In genomic region chr3:116205346-116206219, GRCm38 (mm10) we compare ENCODE assay signal across 18 mouse cellular contexts. TPM values are rescaled to one million over a fixed set of nuclear protein-coding genes. Genes with fewer than 3 reads are reported as not detected.
DNase-seq lines count a peak whose midpoint lies in the region; ATAC-seq and TF ChIP-seq lines count a peak whose summit lies in the region.
"Had no signal": no experiment of that assay in that cellular context is flagged by ENCODE, and none has a peak within 500 bp of the region (broad histone marks: within the 10 kb centered on the region; RNA-seq: fewer than 3 reads in every experiment).

No protein-coding gene starts in this region.

- H3K4me1 ChIP-seq in limb, embryonic 13.5 days, result peaks cover 11% of the 10 kb centered on the region
- no peaks in the 10 kb centered on the region for H3K4me1 ChIP-seq in limb, embryonic 10.5 days
- no peaks in the 10 kb centered on the region; the same call in 1 of the 2 replicates for H3K4me1 ChIP-seq in testis, adult 2 months (ENCODE audit: control insufficient read depth, insufficient read depth, low read length)
- H3K4me1 ChIP-seq in stomach, postnatal 0 days (replicated peaks; ENCODE audit: control insufficient read depth, insufficient read depth), result no peaks in the 10 kb centered on the region
- H3K4me1 ChIP-seq: forebrain, embryonic 13.5 days had no signal

- intact Hi-C loops in heart, postnatal 36 days (cut with DNase I), result loop anchor here (5.0 kb wide), 1 partner anchor 83 kb away; no protein-coding TSS in a partner anchor

- TF ChIP-seq POLR2A in testis, adult 2 months (IDR thresholded peaks at IDR 0.05; ENCODE audit: control insufficient read depth, low read depth, low read length), result no peak

- no peak overlapping the region for H3K4me2 ChIP-seq in limb, embryonic 13.5 days (replicated peaks)
- no peak overlapping the region for H3K4me2 ChIP-seq in stomach, postnatal 0 days (replicated peaks; ENCODE audit: low read depth)
- H3K4me2 ChIP-seq: embryonic facial prominence, embryonic 12.5 days; forebrain, embryonic 13.5 days; hindbrain, embryonic 13.5 days had no signal

- H3K4me3 ChIP-seq in limb, embryonic 13.5 days, result no peak overlapping the region
- H3K4me3 ChIP-seq in limb, embryonic 10.5 days, result no peak overlapping the region
- H3K4me3 ChIP-seq in testis, adult 2 months (ENCODE audit: control insufficient read depth, low read depth, low read length), result no peak overlapping the region
- H3K4me3 ChIP-seq in stomach, postnatal 0 days (ENCODE audit: low read depth, low read length), result no peak overlapping the region
- H3K4me3 ChIP-seq: embryonic facial prominence, embryonic 12.5 days; forebrain, embryonic 13.5 days; hindbrain, embryonic 13.5 days had no signal

- peak; percentile 59; the same call in 1 of the 2 replicates for ATAC-seq in limb, embryonic 13.5 days (ENCODE audit: low FRiP score, low read depth)
- ATAC-seq in stomach, postnatal 0 days (ENCODE audit: low FRiP score, low TSS enrichment), result no peak
- ATAC-seq: forebrain, embryonic 13.5 days had no signal

- H3K27ac ChIP-seq in limb, embryonic 13.5 days, result no peak overlapping the region
- no peak overlapping the region for H3K27ac ChIP-seq in limb, embryonic 10.5 days
- peak overlapping the region; percentile 88 for H3K27ac ChIP-seq in testis, adult 2 months (ENCODE audit: control insufficient read depth, insufficient read depth, low read depth, low read length)
- 0 out of 2 replicates have a peak overlapping the region, but pooled peaks have one; percentile 30 for H3K27ac ChIP-seq in stomach, postnatal 0 days (replicated peaks)
- H3K27ac ChIP-seq: embryonic facial prominence, embryonic 12.5 days; forebrain, embryonic 13.5 days; hindbrain, embryonic 13.5 days had no signal

- H3K9me3 ChIP-seq in limb, embryonic 13.5 days, result no peaks in the 10 kb centered on the region
- no peaks in the 10 kb centered on the region for H3K9me3 ChIP-seq in limb, embryonic 10.5 days (replicated peaks)
- no peaks in the 10 kb centered on the region for H3K9me3 ChIP-seq in stomach, postnatal 0 days (ENCODE audit: control insufficient read depth, low read length)
- H3K9me3 ChIP-seq: embryonic facial prominence, embryonic 12.5 days; forebrain, embryonic 13.5 days; hindbrain, embryonic 13.5 days had no signal

- H3K9ac ChIP-seq in limb, embryonic 13.5 days, result no peak overlapping the region
- H3K9ac ChIP-seq in stomach, postnatal 0 days (ENCODE audit: low read length), result no peak overlapping the region
- H3K9ac ChIP-seq: embryonic facial prominence, embryonic 12.5 days; forebrain, embryonic 13.5 days; hindbrain, embryonic 13.5 days had no signal

- no peaks in the 10 kb centered on the region for H3K27me3 ChIP-seq in limb, embryonic 13.5 days
- no peaks in the 10 kb centered on the region for H3K27me3 ChIP-seq in limb, embryonic 10.5 days (ENCODE audit: low read depth, poor library complexity, severe bottlenecking)
- H3K27me3 ChIP-seq in testis, adult 2 months (ENCODE audit: control insufficient read depth, insufficient read depth, low read length), result no peaks in the 10 kb centered on the region
- H3K27me3 ChIP-seq in stomach, postnatal 0 days (ENCODE audit: control insufficient read depth, insufficient read depth, low read length), result no peaks in the 10 kb centered on the region
- H3K27me3 ChIP-seq: embryonic facial prominence, embryonic 12.5 days; forebrain, embryonic 13.5 days; hindbrain, embryonic 13.5 days had no signal

- 63% methylated on average over 13 of the region's 13 CpGs for WGBS in limb, embryonic 13.5 days
- 84% methylated on average over 13 of the region's 13 CpGs for WGBS in limb, embryonic 10.5 days
- 64% methylated on average over 13 of the region's 13 CpGs for WGBS in stomach, postnatal 0 days

- no peak for TF ChIP-seq CTCF in testis, adult 2 months (IDR thresholded peaks at IDR 0.05; ENCODE audit: control insufficient read depth, insufficient read depth, insufficient replicate concordance, low read depth, low read length)
- no peak for TF ChIP-seq CTCF in stomach, postnatal 0 days (IDR thresholded peaks at IDR 0.05; ENCODE audit: low read depth)

- DNase-seq in heart, adult 9 months (ENCODE audit: low spot score in 2 of 2), result peak; percentile 49 to 63
- no peak for DNase-seq in heart, postnatal 36 days
- no peak for DNase-seq in limb, embryonic 10.5 days (ENCODE audit: low spot score)
- DNase-seq in testis, postnatal 14 days (ENCODE audit: low spot score), result no peak
- DNase-seq in stomach, postnatal 0 days (ENCODE audit: low spot score), result no peak
- DNase-seq in layer of hippocampus, adult 8-10 months (ENCODE audit: low spot score in 2 of 2), result no peak
- DNase-seq: adrenal gland, postnatal 25 days; cerebellum, postnatal 25 days; liver; thymus, postnatal 14 days had no signal

- TF ChIP-seq EP300 in stomach, postnatal 0 days (optimal IDR thresholded peaks at IDR 0.05), result no peak

- no peaks in the 10 kb centered on the region for H3K36me3 ChIP-seq in limb, embryonic 13.5 days
- no peaks in the 10 kb centered on the region for H3K36me3 ChIP-seq in limb, embryonic 10.5 days
- H3K36me3 ChIP-seq in testis, adult 2 months (ENCODE audit: control insufficient read depth, insufficient read depth, low read length), result no peaks in the 10 kb centered on the region
- no peaks in the 10 kb centered on the region for H3K36me3 ChIP-seq in stomach, postnatal 0 days (ENCODE audit: control insufficient read depth, insufficient read depth, low read length)
- H3K36me3 ChIP-seq: embryonic facial prominence, embryonic 12.5 days; hindbrain, embryonic 13.5 days had no signal

RNA-seq across cellular contexts. Expression of gene Gpr88, which starts 47.7 kb away (rescaled TPM):
- total RNA-seq in heart, postnatal 36 days (2021), result under 1 TPM; 0.14 TPM
- 1.5 and 1.6 TPM in 2 replicates for polyA plus RNA-seq in limb, embryonic 13.5 days (2015; fragmentation: Nextera tagmentation; extraction: Ambion mirVana)
- polyA plus RNA-seq in limb, embryonic 10.5 days (2016; fragmentation: Nextera tagmentation; extraction: Ambion mirVana), result 0.05 and 0.15 TPM in 2 replicates
- 0.20 and 0.38 TPM in 2 replicates for polyA plus RNA-seq in testis, adult 2 months (2012; rRNA removed)
- polyA plus RNA-seq in stomach, postnatal 0 days (2015; fragmentation: Nextera tagmentation; extraction: Ambion mirVana), result 1.1 and 1.4 TPM in 2 replicates
- total RNA-seq in layer of hippocampus, adult 8-10 months (2022), result 1 to 10 TPM; 3.7 to 8.8 (median 5.4) TPM
- total RNA-seq: ES-E14; megakaryocyte-erythroid progenitor cell, adult 5-6 weeks had no signal
- polyA plus RNA-seq: C2C12 had no signal

Comparison
In these comparisons a context has a peak if more than half of its experiments do, and no peak if none do; other contexts are left out.
1. DNase-seq: peak in heart, adult 9 months (2 of 2); none in heart, postnatal 36 days (0 of 2), limb, embryonic 10.5 days (single experiment), testis, postnatal 14 days (single experiment), stomach, postnatal 0 days (single experiment) and layer of hippocampus, adult 8-10 months (0 of 2).
2. H3K27ac ChIP-seq: peak in testis, adult 2 months (single experiment) and stomach, postnatal 0 days (single experiment); none in limb, embryonic 13.5 days (single experiment) and limb, embryonic 10.5 days (single experiment).